Mouse (Mus musculus): ENCODE data around the gene Saxo2. TPM values are rescaled to one million over a fixed set of nuclear protein-coding genes. Genes with fewer than 3 reads are reported as not detected.

Saxo2 gene
- polyA plus RNA-seq (2015; fragmentation: Nextera tagmentation; extraction: Ambion mirVana): 2.2 and 3.6 TPM in 2 replicates

DNA sequence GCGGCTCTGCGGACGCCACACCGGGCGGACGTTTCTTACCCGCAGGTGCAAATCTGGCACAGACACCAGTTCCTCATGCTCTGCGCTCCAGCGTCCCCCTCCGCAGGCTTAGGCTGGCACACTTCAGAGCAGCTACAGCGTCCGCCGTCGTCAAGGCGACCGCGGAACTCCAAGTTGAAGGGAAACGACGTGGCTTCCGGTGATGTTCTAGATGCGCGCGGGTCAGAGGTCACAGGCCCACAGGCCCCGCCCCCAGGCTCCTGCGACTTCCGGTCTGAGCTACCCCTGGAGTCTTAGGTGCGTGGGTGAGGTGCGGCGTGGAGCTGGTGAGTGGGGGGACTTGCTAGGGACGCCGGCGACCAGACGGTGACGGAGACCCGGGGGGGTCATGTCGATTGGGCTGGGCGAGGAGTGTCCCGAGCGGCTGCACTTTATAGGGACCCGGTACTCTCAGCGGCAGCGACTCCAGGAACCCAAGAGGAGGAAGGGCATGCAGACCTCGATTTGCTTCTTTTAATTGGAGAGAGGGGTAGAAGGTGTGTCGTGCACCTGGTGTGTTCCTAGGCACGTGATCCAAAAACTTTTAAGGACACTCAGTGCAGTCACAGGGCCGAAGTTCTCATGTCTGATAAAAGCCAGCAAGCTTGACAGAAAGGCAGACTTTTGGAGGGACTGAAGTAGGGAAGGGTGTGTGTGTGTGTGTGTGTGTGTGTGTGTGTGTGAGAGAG is at the start of gene Saxo2, which contains the start of gene Efl1:
Gene Saxo2 (minus strand): TSS at position 176 of the 728 bp plus-strand sequence.
Gene Efl1 (plus strand): TSS at position 262 of the 728 bp plus-strand sequence.

Other genes with a start within 250 kb of the Saxo2 start
- gene Efl1, start 86 bp upstream of the Saxo2 start, polyA plus RNA-seq (2015; fragmentation: Nextera tagmentation; extraction: Ambion mirVana): 12.0 and 12.8 TPM in 2 replicates
- 1.8 and 2.5 TPM in 2 replicates for gene Mex3b, start 218.8 kb upstream of the Saxo2 start, polyA plus RNA-seq (2015; fragmentation: Nextera tagmentation; extraction: Ambion mirVana)